Comparison of ENCODE assay signal across 15 mouse cellular contexts in the genomic region with DNA sequence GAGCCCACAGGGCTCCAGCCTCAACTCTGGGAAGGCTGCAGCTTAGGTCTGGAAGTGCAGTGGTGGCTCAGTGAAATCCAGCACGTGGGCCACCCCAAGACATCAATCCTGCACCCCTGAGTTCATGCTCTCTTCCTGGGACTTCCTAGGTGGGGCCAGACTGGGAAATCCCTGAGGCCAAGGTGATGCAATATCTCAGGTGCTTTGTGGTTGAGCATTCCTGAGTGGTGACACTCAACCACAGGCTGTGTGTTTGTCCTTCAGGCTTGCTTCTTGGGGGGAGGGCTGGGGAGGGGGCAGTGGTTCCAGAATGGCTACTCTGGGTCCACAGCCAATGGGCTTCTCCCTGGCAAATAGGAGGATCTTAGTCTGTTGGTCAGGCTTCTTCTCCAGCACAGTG. TPM values are rescaled to one million over a fixed set of nuclear protein-coding genes. Genes with fewer than 3 reads are reported as not detected.
A peak's percentile ranks its signal among the peaks of the same experiment; 100 is the strongest.
DNase-seq lines count a peak whose midpoint lies in the region; ATAC-seq and TF ChIP-seq lines count a peak whose summit lies in the region.
"Had no signal": no experiment of that assay in that cellular context is flagged by ENCODE, and none has a peak within 500 bp of the region (broad histone marks: within the 10 kb centered on the region; RNA-seq: fewer than 3 reads in every experiment).

No protein-coding gene starts in this region.

- no peak overlapping the region for H3ac ChIP-seq in C2C12 (ENCODE audit: control insufficient read depth, insufficient read length, low read depth)
- no peak overlapping the region for H3ac ChIP-seq in myocyte (ENCODE audit: control insufficient read depth, insufficient read length)

- H3K9me3 ChIP-seq in kidney, embryonic 15.5 days (replicated peaks) = no peaks in the 10 kb centered on the region
- no peaks in the 10 kb centered on the region for H3K9me3 ChIP-seq in midbrain, embryonic 13.5 days
- H3K9me3 ChIP-seq: limb, embryonic 13.5 days had no signal

- no peak for TF ChIP-seq CTCF in C2C12 (IDR thresholded peaks at IDR 0.05; ENCODE audit: control insufficient read depth, insufficient read depth, insufficient read length)

- H3K27ac ChIP-seq in kidney, embryonic 15.5 days = peak overlapping the region; percentile 27
- peak overlapping the region; percentile 49; the same call in 1 of the 2 replicates for H3K27ac ChIP-seq in brown adipose tissue, adult 24 weeks (replicated peaks; ENCODE audit: low read depth, low read length)
- no peak overlapping the region for H3K27ac ChIP-seq in midbrain, embryonic 13.5 days
- H3K27ac ChIP-seq: limb, embryonic 13.5 days; macrophage had no signal

- H3K9ac ChIP-seq in kidney, embryonic 15.5 days = no peak overlapping the region
- no peak overlapping the region for H3K9ac ChIP-seq in midbrain, embryonic 13.5 days (replicated peaks)
- H3K9ac ChIP-seq: limb, embryonic 13.5 days had no signal

- peaks cover 40% of the 10 kb centered on the region for H3K4me1 ChIP-seq in kidney, embryonic 15.5 days
- H3K4me1 ChIP-seq in brown adipose tissue, adult 24 weeks (ENCODE audit: control insufficient read depth, insufficient read depth, insufficient read length, low read length) = peaks cover 5% of the 10 kb centered on the region
- H3K4me1 ChIP-seq in midbrain, embryonic 13.5 days (replicated peaks) = no peaks in the 10 kb centered on the region

- H3K27me3 ChIP-seq in kidney, embryonic 15.5 days = no peaks in the 10 kb centered on the region
- H3K27me3 ChIP-seq in C2C12 (ENCODE audit: control insufficient read depth, insufficient read depth, insufficient read length) (no peaks in the 10 kb centered on the region), myocyte (ENCODE audit: control insufficient read depth, insufficient read depth, insufficient read length) (no peaks in the 10 kb centered on the region)
- no peaks in the 10 kb centered on the region for H3K27me3 ChIP-seq in midbrain, embryonic 13.5 days
- H3K27me3 ChIP-seq: limb, embryonic 13.5 days had no signal

- ATAC-seq in kidney, embryonic 15.5 days (replicated peaks; ENCODE audit: low FRiP score) = no peak
- ATAC-seq in midbrain, embryonic 13.5 days = no peak
- ATAC-seq: midbrain, embryonic 16.5 days had no signal

- DNase-seq in kidney, adult 11 months = no peak
- no peak for DNase-seq in cerebellum, postnatal 14 days
- DNase-seq: adrenal gland, postnatal 25 days; layer of hippocampus, postnatal 36 days; thymus, postnatal 25 days had no signal

- no peak overlapping the region for H3K4me3 ChIP-seq in kidney, embryonic 15.5 days (replicated peaks)
- H3K4me3 ChIP-seq in C2C12 (ENCODE audit: insufficient read depth, poor library complexity, severe bottlenecking) (no peak overlapping the region), myocyte (no peak overlapping the region)
- H3K4me3 ChIP-seq in brown adipose tissue, adult 24 weeks (ENCODE audit: insufficient read depth, low read depth, low read length) = no peak overlapping the region
- no peak overlapping the region for H3K4me3 ChIP-seq in midbrain, embryonic 13.5 days (replicated peaks)
- H3K4me3 ChIP-seq: erythroblast, embryonic 14.5 days; limb, embryonic 13.5 days had no signal

- H3K4me2 ChIP-seq in kidney, embryonic 15.5 days = no peak overlapping the region
- peak overlapping the region; percentile 30 for H3K4me2 ChIP-seq in myocyte (ENCODE audit: low read depth)
- no peak overlapping the region for H3K4me2 ChIP-seq in midbrain, embryonic 13.5 days (replicated peaks)
- H3K4me2 ChIP-seq: limb, embryonic 13.5 days had no signal

- H3K79me2 ChIP-seq in C2C12 (ENCODE audit: control insufficient read depth, insufficient read depth) = no peaks in the 10 kb centered on the region
- H3K79me2 ChIP-seq in myocyte (ENCODE audit: control insufficient read depth, insufficient read depth) = no peaks in the 10 kb centered on the region

- no peak for TF ChIP-seq POLR2A in myocyte (IDR thresholded peaks at IDR 0.05; ENCODE audit: insufficient read length, low read depth)

- no peaks in the 10 kb centered on the region for H3K79me3 ChIP-seq in C2C12 (ENCODE audit: low read depth)

- no peaks in the 10 kb centered on the region for H3K36me3 ChIP-seq in kidney, embryonic 15.5 days
- H3K36me3 ChIP-seq in C2C12 (ENCODE audit: control insufficient read depth, insufficient read depth) (no peaks in the 10 kb centered on the region), myocyte (ENCODE audit: control insufficient read depth, insufficient read depth) (no peaks in the 10 kb centered on the region)
- no peaks in the 10 kb centered on the region for H3K36me3 ChIP-seq in midbrain, embryonic 13.5 days
- H3K36me3 ChIP-seq: limb, embryonic 13.5 days had no signal

- WGBS in kidney, embryonic 15.5 days = 50% methylated on average over 1 of the region's 1 CpGs
- 29% methylated on average over 1 of the region's 1 CpGs for WGBS in midbrain, embryonic 13.5 days

TF ChIP-seq in C2C12, 6 proteins besides CTCF, POLR2A, EP300 and RAD21:
- no peak for TF ChIP-seq FOSL1 (IDR thresholded peaks at IDR 0.05; ENCODE audit: insufficient read depth, low read length, poor library complexity, severe bottlenecking)
- TF ChIP-seq CEBPB (IDR thresholded peaks at IDR 0.05; ENCODE audit: low read depth) = peak; percentile 71
- TF ChIP-seq MYOD1 (IDR thresholded peaks at IDR 0.05; ENCODE audit: control insufficient read depth, insufficient read length, low read depth) = no peak
- no peak for TF ChIP-seq MYOG (IDR thresholded peaks at IDR 0.05; ENCODE audit: control insufficient read depth, extremely low read depth, insufficient read length)
- TF ChIP-seq MAX (IDR thresholded peaks at IDR 0.05) = no peak

TF ChIP-seq in myocyte, 11 proteins besides CTCF, POLR2A, EP300 and RAD21:
- TF ChIP-seq CEBPB (IDR thresholded peaks at IDR 0.05; ENCODE audit: insufficient read depth, poor library complexity, severe bottlenecking) (0 out of 2 replicates have a peak, but pooled peaks have one; percentile 37), MYOD1 (IDR thresholded peaks at IDR 0.05; ENCODE audit: control insufficient read depth in 1 of 3, insufficient read length in 2 of 3, low read depth in 2 of 3) (no peak)

RNA-seq across cellular contexts. Expression of a gene that starts 16.7 kb away (rescaled TPM):
- 0.18 and 0.22 TPM in 2 replicates for polyA plus RNA-seq in kidney, embryonic 15.5 days (2015; fragmentation: Nextera tagmentation; extraction: Ambion mirVana)
- polyA plus RNA-seq in C2C12 (2012; fragmentation: generic; extraction: Trizol) = under 0.01 TPM
- polyA plus RNA-seq in brown adipose tissue, adult 24 weeks (2012; ENCODE audit: insufficient read depth, insufficient read length, missing spikeins) = not detected in 2 replicates
- 0.05 TPM for polyA plus RNA-seq in myocyte (2012; fragmentation: generic; extraction: Trizol)
- not detected in 2 replicates for polyA plus RNA-seq in midbrain, embryonic 13.5 days (2015; fragmentation: Nextera tagmentation; extraction: Ambion mirVana)
- polyA plus RNA-seq: macrophage had no signal

RNA-seq across cellular contexts. Expression of a gene that starts 45.5 kb away (rescaled TPM):
- polyA plus RNA-seq in kidney, embryonic 15.5 days (2015; fragmentation: Nextera tagmentation; extraction: Ambion mirVana) = 17.1 and 17.2 TPM in 2 replicates
- polyA plus RNA-seq in C2C12 (2012; fragmentation: generic; extraction: Trizol) (0.60 TPM), myocyte (2012; fragmentation: generic; extraction: Trizol) (5.3 TPM)
- polyA plus RNA-seq in brown adipose tissue, adult 24 weeks (2012; ENCODE audit: insufficient read depth, insufficient read length, missing spikeins) = 163 and 192 TPM in 2 replicates
- 0.36 and 0.40 TPM in 2 replicates for polyA plus RNA-seq in midbrain, embryonic 13.5 days (2015; fragmentation: Nextera tagmentation; extraction: Ambion mirVana)
- polyA plus RNA-seq: erythroblast, embryonic 14.5 days had no signal

RNA-seq across cellular contexts. Expression of a gene that starts 45.6 kb away (rescaled TPM):
- not detected in 2 replicates for polyA plus RNA-seq in kidney, embryonic 15.5 days (2015; fragmentation: Nextera tagmentation; extraction: Ambion mirVana)
- polyA plus RNA-seq in C2C12 (2012; fragmentation: generic; extraction: Trizol) (not detected), myocyte (2012; fragmentation: generic; extraction: Trizol) (not detected)
- polyA plus RNA-seq in brown adipose tissue, adult 24 weeks (2012; ENCODE audit: insufficient read depth, insufficient read length, missing spikeins) = 0.48 TPM in 1 of 2 replicates, not detected in the other
- polyA plus RNA-seq in midbrain, embryonic 13.5 days (2015; fragmentation: Nextera tagmentation; extraction: Ambion mirVana) = not detected in 2 replicates
- polyA plus RNA-seq: erythroblast, embryonic 14.5 days; hindbrain, embryonic 11.5 days; limb, embryonic 13.5 days; macrophage; midbrain, embryonic 16.5 days had no signal

RNA-seq across cellular contexts. Expression of a gene that starts 45.6 kb away (rescaled TPM):
- polyA plus RNA-seq in kidney, embryonic 15.5 days (2015; fragmentation: Nextera tagmentation; extraction: Ambion mirVana) = 0.32 and 0.33 TPM in 2 replicates
- not detected for polyA plus RNA-seq in C2C12 (2012; fragmentation: generic; extraction: Trizol)
- 8.6 and 10.5 TPM in 2 replicates for polyA plus RNA-seq in brown adipose tissue, adult 24 weeks (2012; ENCODE audit: insufficient read depth, insufficient read length, missing spikeins)
- not detected for polyA plus RNA-seq in myocyte (2012; fragmentation: generic; extraction: Trizol)
- polyA plus RNA-seq in midbrain, embryonic 13.5 days (2015; fragmentation: Nextera tagmentation; extraction: Ambion mirVana) = not detected in 2 replicates
- polyA plus RNA-seq: erythroblast, embryonic 14.5 days; hindbrain, embryonic 11.5 days; limb, embryonic 13.5 days; macrophage had no signal

RNA-seq across cellular contexts. Expression of a gene that starts 49.8 kb away (rescaled TPM):
- 0.12 TPM in 1 of 2 replicates, not detected in the other for polyA plus RNA-seq in kidney, embryonic 15.5 days (2015; fragmentation: Nextera tagmentation; extraction: Ambion mirVana)
- polyA plus RNA-seq in C2C12 (2012; fragmentation: generic; extraction: Trizol) = 0.01 TPM
- 0.33 and 0.75 TPM in 2 replicates for polyA plus RNA-seq in brown adipose tissue, adult 24 weeks (2012; ENCODE audit: insufficient read depth, insufficient read length, missing spikeins)
- 0.17 TPM for polyA plus RNA-seq in myocyte (2012; fragmentation: generic; extraction: Trizol)
- polyA plus RNA-seq in midbrain, embryonic 13.5 days (2015; fragmentation: Nextera tagmentation; extraction: Ambion mirVana) = 0.18 and 0.22 TPM in 2 replicates
- polyA plus RNA-seq: erythroblast, embryonic 14.5 days; hindbrain, embryonic 11.5 days; macrophage had no signal
